ENCODE assay signal across 9 mouse cellular contexts in genomic region chr5:107723541-107724511, GRCm38 (mm10). TPM values are rescaled to one million over a fixed set of nuclear protein-coding genes. Genes with fewer than 3 reads are reported as not detected.
DNase-seq lines count a peak whose midpoint lies in the region; ATAC-seq and TF ChIP-seq lines count a peak whose summit lies in the region.
"Had no signal": no experiment of that assay in that cellular context is flagged by ENCODE, and none has a peak within 500 bp of the region (broad histone marks: within the 10 kb centered on the region; RNA-seq: fewer than 3 reads in every experiment).

No protein-coding gene starts in this region.

- no peaks in the 10 kb centered on the region for H3K9me3 ChIP-seq in embryonic facial prominence, embryonic 12.5 days
- H3K9me3 ChIP-seq in hindbrain, embryonic 14.5 days (ENCODE audit: control insufficient read depth, low read length), result 0 out of 2 replicates have a peak, but pooled peaks cover 3% of the 10 kb centered on the region
- H3K9me3 ChIP-seq in liver, embryonic 16.5 days (replicated peaks; ENCODE audit: control insufficient read depth, low read length), result no peaks in the 10 kb centered on the region
- no peaks in the 10 kb centered on the region for H3K9me3 ChIP-seq in neural tube, embryonic 15.5 days (replicated peaks)

- intact Hi-C loops in left cerebral cortex, postnatal 14 days (cut with DNase I), result loop anchor here (5.0 kb wide), 1 partner anchor 1267 kb away; the partner anchor contains the start of gene Barhl2

- no peak for TF ChIP-seq POLR2A in testis, adult 2 months (IDR thresholded peaks at IDR 0.05; ENCODE audit: control insufficient read depth, low read depth, low read length)

- H3K27me3 ChIP-seq in testis, adult 2 months (ENCODE audit: control insufficient read depth, insufficient read depth, low read length), result peaks cover 3% of the 10 kb centered on the region; the same call in 1 of the 2 replicates
- peaks cover 95% of the 10 kb centered on the region for H3K27me3 ChIP-seq in embryonic facial prominence, embryonic 12.5 days
- peaks cover 99% of the 10 kb centered on the region for H3K27me3 ChIP-seq in hindbrain, embryonic 14.5 days (ENCODE audit: control insufficient read depth, insufficient read depth, low read length)
- peaks cover 98% of the 10 kb centered on the region for H3K27me3 ChIP-seq in liver, embryonic 16.5 days (ENCODE audit: control insufficient read depth, insufficient read depth, low read depth, low read length)
- peaks cover 95% of the 10 kb centered on the region for H3K27me3 ChIP-seq in neural tube, embryonic 15.5 days (replicated peaks)

- H3K27ac ChIP-seq in testis, adult 2 months (ENCODE audit: control insufficient read depth, insufficient read depth, low read depth, low read length), result no peak overlapping the region
- no peak overlapping the region for H3K27ac ChIP-seq in embryonic facial prominence, embryonic 12.5 days
- no peak overlapping the region for H3K27ac ChIP-seq in hindbrain, embryonic 14.5 days
- H3K27ac ChIP-seq in liver, embryonic 16.5 days (ENCODE audit: low read length), result no peak overlapping the region
- H3K27ac ChIP-seq in neural tube, embryonic 15.5 days (replicated peaks), result no peak overlapping the region

- 0 out of 2 replicates have a peak, but pooled peaks have one; percentile 24 for ATAC-seq in embryonic facial prominence, embryonic 12.5 days (ENCODE audit: insufficient number of reproducible peaks, insufficient read depth, low FRiP score, low TSS enrichment)
- peak; percentile 32; the same call in 1 of the 2 replicates for ATAC-seq in hindbrain, embryonic 14.5 days (ENCODE audit: low FRiP score)
- ATAC-seq in liver, embryonic 16.5 days (ENCODE audit: low read depth), result 0 out of 2 replicates have a peak, but pooled peaks have one; percentile 31
- no peak for ATAC-seq in neural tube, embryonic 15.5 days (ENCODE audit: low FRiP score)

- peak overlapping the region; percentile 10; the same call in 1 of the 2 replicates for H3K4me3 ChIP-seq in testis, adult 2 months (ENCODE audit: control insufficient read depth, low read depth, low read length)
- H3K4me3 ChIP-seq in embryonic facial prominence, embryonic 12.5 days, result peak overlapping the region; percentile 28
- 0 out of 2 replicates have a peak overlapping the region, but pooled peaks have one; percentile 8 for H3K4me3 ChIP-seq in hindbrain, embryonic 14.5 days (replicated peaks; ENCODE audit: low read length)
- H3K4me3 ChIP-seq in liver, embryonic 16.5 days (ENCODE audit: low read depth, low read length), result peak overlapping the region; percentile 41
- peak overlapping the region; percentile 15 for H3K4me3 ChIP-seq in neural tube, embryonic 15.5 days (replicated peaks)

- no peaks in the 10 kb centered on the region for H3K36me3 ChIP-seq in testis, adult 2 months (ENCODE audit: control insufficient read depth, insufficient read depth, low read length)
- H3K36me3 ChIP-seq in embryonic facial prominence, embryonic 12.5 days, result no peaks in the 10 kb centered on the region
- no peaks in the 10 kb centered on the region for H3K36me3 ChIP-seq in hindbrain, embryonic 14.5 days (replicated peaks; ENCODE audit: control insufficient read depth, insufficient read depth)
- no peaks in the 10 kb centered on the region for H3K36me3 ChIP-seq in liver, embryonic 16.5 days (ENCODE audit: control insufficient read depth, insufficient read depth)
- no peaks in the 10 kb centered on the region for H3K36me3 ChIP-seq in neural tube, embryonic 15.5 days

- DNase-seq in testis, postnatal 14 days (ENCODE audit: low spot score), result no peak
- DNase-seq in hindbrain, embryonic 14.5 days (ENCODE audit: low spot score), result no peak
- no peak for DNase-seq in cerebellum, adult 9-10 months
- no peak for DNase-seq in left cerebral cortex, postnatal 14 days (ENCODE audit: low spot score in 2 of 2)

- H3K4me1 ChIP-seq in testis, adult 2 months (ENCODE audit: control insufficient read depth, insufficient read depth, low read length), result peaks cover 33% of the 10 kb centered on the region
- H3K4me1 ChIP-seq in embryonic facial prominence, embryonic 12.5 days, result peaks cover 48% of the 10 kb centered on the region
- peaks cover 8% of the 10 kb centered on the region; the same call in 1 of the 2 replicates for H3K4me1 ChIP-seq in hindbrain, embryonic 14.5 days (replicated peaks; ENCODE audit: control insufficient read depth, insufficient read depth, low read length)
- H3K4me1 ChIP-seq in liver, embryonic 16.5 days (ENCODE audit: control insufficient read depth, low read depth, low read length), result peaks cover 13% of the 10 kb centered on the region; the same call in 1 of the 2 replicates
- peaks cover 52% of the 10 kb centered on the region for H3K4me1 ChIP-seq in neural tube, embryonic 15.5 days

- peak overlapping the region; percentile 43 for H3K4me2 ChIP-seq in embryonic facial prominence, embryonic 12.5 days (replicated peaks)
- H3K4me2 ChIP-seq in hindbrain, embryonic 14.5 days (replicated peaks), result peak overlapping the region; percentile 27; the same call in 1 of the 2 replicates
- peak overlapping the region; percentile 59 for H3K4me2 ChIP-seq in liver, embryonic 16.5 days (ENCODE audit: low read depth, low read length)
- H3K4me2 ChIP-seq in neural tube, embryonic 15.5 days, result peak overlapping the region; percentile 27

- TF ChIP-seq CTCF in testis, adult 2 months (IDR thresholded peaks at IDR 0.05; ENCODE audit: control insufficient read depth, insufficient read depth, insufficient replicate concordance, low read depth, low read length), result no peak

- 2% methylated on average over 48 of the region's 49 CpGs for WGBS in embryonic facial prominence, embryonic 12.5 days
- under 1% methylated on average over 49 of the region's 49 CpGs for WGBS in hindbrain, embryonic 14.5 days
- WGBS in liver, embryonic 16.5 days (ENCODE audit: insufficient replicate concordance), result under 1% methylated on average over 49 of the region's 49 CpGs
- WGBS in neural tube, embryonic 15.5 days, result under 1% methylated on average over 49 of the region's 49 CpGs

- H3K9ac ChIP-seq in embryonic facial prominence, embryonic 12.5 days, result no peak overlapping the region
- H3K9ac ChIP-seq in hindbrain, embryonic 14.5 days, result no peak overlapping the region
- no peak overlapping the region for H3K9ac ChIP-seq in liver, embryonic 16.5 days (ENCODE audit: low read depth, low read length)
- no peak overlapping the region for H3K9ac ChIP-seq in neural tube, embryonic 15.5 days (replicated peaks)

RNA-seq across cellular contexts. Expression of gene Gfi1, which starts 2.0 kb away (rescaled TPM):
- polyA plus RNA-seq in testis, adult 2 months (2012; rRNA removed), result 1.3 and 1.8 TPM in 2 replicates
- 0.08 TPM in 1 of 2 replicates, not detected in the other for polyA plus RNA-seq in embryonic facial prominence, embryonic 12.5 days (2016; fragmentation: Nextera tagmentation; extraction: Ambion mirVana)
- polyA plus RNA-seq in hindbrain, embryonic 14.5 days (2014; fragmentation: Nextera tagmentation; extraction: Ambion mirVana), result 0.08 TPM in 1 of 2 replicates, not detected in the other
- 1.4 and 1.5 TPM in 2 replicates for polyA plus RNA-seq in liver, embryonic 16.5 days (2015; fragmentation: Nextera tagmentation; extraction: Ambion mirVana)
- polyA plus RNA-seq in neural tube, embryonic 15.5 days (2015; fragmentation: Nextera tagmentation; extraction: Ambion mirVana), result 2.1 TPM in 1 of 2 replicates, not detected in the other
- not detected for total RNA-seq in left cerebral cortex, postnatal 14 days (2021)
- polyA plus RNA-seq: neural tube, embryonic 14.5 days had no signal
